Mouse (Mus musculus) C3H10T1/2 (cell line): ENCODE results near the gene Olfr1419. TPM values are rescaled to one million over a fixed set of nuclear protein-coding genes. Genes with fewer than 3 reads are reported as not detected.

Source experiments
- polyA plus RNA-seq, 2 experiments: library from polyadenylated mRNA; unstranded; fragments of >200 nt; fragmentation: generic; extraction: Trizol; gene quantifications; one replicate each; pipeline ENCODE4 v1.2.1; 2012; ENCODE audit warnings: missing spikeins in 2 of 2

Gene Olfr1419
- not detected for polyA plus RNA-seq

GRCm38 (mm10) chr19:11875006-11875405, at the start of gene Olfr1419:
Olfr1419 (minus strand) TSS chr19:11875106.

DNA sequence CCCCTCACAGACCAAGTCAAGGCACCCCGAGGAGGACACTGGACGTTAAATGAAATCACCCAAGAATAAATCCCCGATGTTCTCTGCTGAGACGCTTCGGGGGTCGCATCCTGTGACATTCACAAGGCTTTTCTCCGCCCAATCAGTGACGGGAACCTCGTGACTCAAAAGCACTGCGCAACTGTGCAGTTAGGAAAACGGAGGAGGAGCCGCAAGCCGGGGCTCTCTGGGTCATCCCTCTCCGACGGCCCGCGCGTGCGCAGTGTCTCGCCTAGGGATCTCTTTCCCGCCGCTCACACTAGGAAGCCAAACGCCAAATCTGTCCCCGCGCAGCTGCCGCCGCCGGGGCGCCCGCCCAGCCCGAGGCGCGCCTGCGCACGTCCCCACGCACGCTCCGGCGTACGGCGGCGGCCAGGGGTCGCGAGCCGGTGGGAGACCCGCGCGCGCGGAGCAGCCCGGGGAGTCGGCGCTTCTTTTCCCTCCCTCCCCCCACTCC, 37.2 kb upstream of the Olfr1419 start, which contains the start of gene Patl1:
TSS of gene Patl1 (plus strand) at position 363 of the 496 bp plus-strand sequence.

GRCm38 (mm10) chr19:11886265-11886664, 11.4 kb upstream of the Olfr1419 start, which contains the start of gene Olfr1420:
Olfr1420 (plus strand) TSS chr19:11886565.

DNA sequence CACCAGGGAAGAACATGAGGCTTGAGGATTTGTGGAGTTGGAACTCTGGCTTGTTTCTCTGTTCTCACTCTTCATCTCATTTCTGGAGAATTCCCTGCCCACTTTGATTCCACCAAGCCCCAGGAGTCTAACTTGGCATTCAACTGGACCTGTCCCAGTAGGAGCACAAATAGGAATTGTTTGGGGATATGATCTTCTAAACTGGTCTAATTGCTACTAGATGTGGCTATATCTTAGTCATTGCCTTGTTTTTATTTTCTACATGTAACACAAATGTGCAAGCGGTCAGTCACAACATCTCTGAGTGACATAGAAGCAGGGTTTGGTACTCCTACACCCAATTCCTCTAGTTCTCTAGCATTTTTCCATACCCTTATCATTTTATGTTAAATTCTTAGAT, 13.9 kb downstream of the Olfr1419 start, which contains the start of gene Olfr1418:
TSS of gene Olfr1418 (minus strand) at position 101 of the 400 bp plus-strand sequence.

GRCm38 (mm10) chr19:11839119-11839518, 35.8 kb downstream of the Olfr1419 start, which contains the start of gene Olfr1417:
Olfr1417 (minus strand) TSS chr19:11839219.

DNA sequence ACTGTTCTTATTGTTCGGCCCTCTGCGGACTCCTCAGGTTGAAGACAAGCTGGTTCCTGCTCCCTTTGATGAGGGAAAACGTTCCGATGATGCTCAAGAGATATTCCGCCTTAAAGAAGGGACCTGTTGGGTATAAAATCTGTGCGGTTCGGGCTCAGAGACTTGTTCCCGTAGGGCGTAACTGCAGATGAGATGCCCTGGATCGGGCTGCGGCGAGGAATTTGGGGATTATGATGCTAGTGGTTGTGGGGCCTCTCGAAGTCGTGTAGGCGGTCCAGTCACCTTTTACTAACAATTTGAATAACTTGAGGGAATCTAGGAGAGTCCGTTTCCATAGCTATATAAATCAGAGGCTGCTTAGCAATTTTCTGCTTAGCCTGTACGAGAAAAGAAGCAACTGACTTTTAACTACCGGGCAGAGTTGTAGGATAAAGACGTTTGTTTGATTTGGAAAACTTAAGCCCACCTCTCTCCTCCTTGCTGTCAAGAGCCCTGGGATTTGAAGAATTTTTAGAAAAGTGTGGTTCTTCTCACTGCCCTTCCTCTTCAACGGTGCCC, 55.7 kb downstream of the Olfr1419 start, which contains the start of gene Stx3:
TSS of gene Stx3 (minus strand) at position 261 of the 558 bp plus-strand sequence.

Other genes with a start within 250 kb of the Olfr1419 start
- not detected for gene Ms4a3, start 234.3 kb downstream of the Olfr1419 start, polyA plus RNA-seq
- gene Oosp2, start 214.5 kb downstream of the Olfr1419 start, polyA plus RNA-seq: not detected
- not detected for gene Oosp1, start 184.0 kb downstream of the Olfr1419 start, polyA plus RNA-seq
- gene Oosp3, start 178.1 kb downstream of the Olfr1419 start, polyA plus RNA-seq: not detected
- gene Gif, start 127.6 kb downstream of the Olfr1419 start, polyA plus RNA-seq: not detected
- gene Mrpl16, start 104.7 kb downstream of the Olfr1419 start, polyA plus RNA-seq: 10 to 100 TPM; 32.8 to 45.4 TPM
- 1 to 10 TPM in 1 of 2 experiments, under 1 TPM in 1; 0.61 to 3.0 TPM for gene Stx3, start 55.7 kb downstream of the Olfr1419 start, polyA plus RNA-seq
- gene Olfr1417, start 35.9 kb downstream of the Olfr1419 start, polyA plus RNA-seq: under 1 TPM in 1 of 2 experiments, not detected in 1; 0.01 TPM
- gene Olfr1418, start 14.0 kb downstream of the Olfr1419 start, polyA plus RNA-seq: not detected
- gene Olfr1420, start 11.5 kb upstream of the Olfr1419 start, polyA plus RNA-seq: not detected
- gene Patl1, start 37.3 kb upstream of the Olfr1419 start, polyA plus RNA-seq: 1 to 10 TPM; 1.8 to 7.9 TPM
- 10 to 100 TPM in 1 of 2 experiments, 1 to 10 TPM in 1; 2.2 to 19.9 TPM for gene Osbp, start 90.8 kb upstream of the Olfr1419 start, polyA plus RNA-seq
- gene Olfr1423, start 166.2 kb upstream of the Olfr1419 start, polyA plus RNA-seq: under 1 TPM in 1 of 2 experiments, not detected in 1; 0.02 TPM
- gene Olfr1424, start 187.6 kb upstream of the Olfr1419 start, polyA plus RNA-seq: not detected
- gene Olfr1425, start 202.6 kb upstream of the Olfr1419 start, polyA plus RNA-seq: not detected
- gene Olfr1426, start 216.9 kb upstream of the Olfr1419 start, polyA plus RNA-seq: not detected
- gene Olfr1427, start 228.2 kb upstream of the Olfr1419 start, polyA plus RNA-seq: not detected
- gene Olfr1428, start 240.8 kb upstream of the Olfr1419 start, polyA plus RNA-seq: not detected
- not detected for gene Olfr76, start 248.1 kb upstream of the Olfr1419 start, polyA plus RNA-seq